Mouse (Mus musculus): ENCODE measurements around the gene Tarm1.

DNA sequence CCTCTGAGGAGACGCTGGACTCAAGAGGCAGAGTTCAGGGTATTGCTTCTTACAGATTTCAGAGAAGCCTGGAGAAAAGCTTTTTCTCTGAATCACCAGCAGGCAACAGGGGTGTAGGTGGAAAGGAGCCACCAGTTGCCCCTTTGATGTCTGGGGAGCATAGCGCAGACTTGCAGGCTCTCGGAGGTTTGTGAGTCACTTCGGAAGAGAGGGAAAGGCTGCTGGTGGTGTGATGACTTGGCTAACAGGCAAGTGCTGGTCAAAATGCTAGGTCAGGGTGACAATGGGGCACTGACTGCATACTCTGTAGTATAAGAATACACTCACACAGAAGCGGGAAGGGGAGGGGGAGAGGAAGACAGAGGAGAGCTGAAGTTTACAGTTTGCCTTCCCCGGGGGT, 51.3 kb downstream of the Tarm1 start:
- TF ChIP-seq CTCF (IDR thresholded peaks at IDR 0.05; ENCODE audit: low read depth) (no peak), EP300 (optimal IDR thresholded peaks at IDR 0.05) (no peak)

Measured in stomach, postnatal 0 days (tissue).